Mouse (Mus musculus) cerebellum, adult 2 months (tissue): ENCODE measurements around the gene Nr1d2.

ENCODE experiments used
- CTCF ChIP-seq: fragments of 200-500 bp; IDR thresholded peaks from 2 replicates; pipeline ENCODE4 v1.5.1; 2011; ENCODE audit warnings: low read depth, mild to moderate bottlenecking, control low read depth, low read length, moderate library complexity, borderline replicate concordance; ENCODE audit not compliant: insufficient read depth
- POLR2A ChIP-seq: fragments of 200-500 bp; IDR thresholded peaks from 2 replicates; pipeline ENCODE4 v1.6.1; 2011; ENCODE audit warnings: low read length, control low read depth, borderline replicate concordance; ENCODE audit not compliant: insufficient read depth

GRCm38 (mm10) chr14:18238131-18238749, 687 bp downstream of the Nr1d2 start:
- TF ChIP-seq POLR2A, result 0 out of 2 replicates have a peak, but pooled peaks have one; percentile 42
- no peak for TF ChIP-seq CTCF
